Mouse (Mus musculus) heart, postnatal 0 days (tissue): ENCODE results near the gene Mrpl48. TPM values are rescaled to one million over a fixed set of nuclear protein-coding genes. Genes with fewer than 3 reads are reported as not detected.
"Not testable (repeated sequence)": the region's sequence is repeated elsewhere in the genome, so short reads cannot be mapped to it uniquely, and the experiment has no call there.

Experiments used
- ATAC-seq: fragments of 200-750 bp; cut with Nextera tagmentation; 2 replicates; pipeline ENCODE4 v1.8.0; 2017; ENCODE audit warnings: low read depth, moderate number of reproducible peaks, moderate library complexity; ENCODE audit not compliant: insufficient read depth
- DNase-seq: peaks from one replicate; pipeline ENCODE4 v3.0.0-alpha.2; 2016; ENCODE audit warnings: low spot score
- H3K27ac ChIP-seq: fragments of 300-500 bp; sonication (generic); 2 replicates; pipeline ENCODE4 v1.5.1; 2014; ENCODE audit warnings: low read depth, mild to moderate bottlenecking
- H3K27me3 ChIP-seq: fragments of 300-500 bp; sonication (generic); 2 replicates; pipeline ENCODE4 v1.6.1; 2014; ENCODE audit warnings: low read length, mixed read lengths; ENCODE audit not compliant: control insufficient read depth, insufficient read depth
- H3K36me3 ChIP-seq: fragments of 300-500 bp; sonication (generic); replicated peaks from 2 replicates; pipeline ENCODE4 v1.6.1; 2014; ENCODE audit warnings: low read length, mixed read lengths; ENCODE audit not compliant: control insufficient read depth, insufficient read depth
- H3K4me1 ChIP-seq: fragments of 300-500 bp; sonication (generic); 2 replicates; pipeline ENCODE4 v1.6.1; 2014; ENCODE audit warnings: antibody characterized with exemption; ENCODE audit not compliant: control insufficient read depth, insufficient read depth
- H3K4me2 ChIP-seq: fragments of 300-500 bp; sonication (generic); 2 replicates; pipeline ENCODE4 v1.6.1; 2014; ENCODE audit warnings: low read depth, mild to moderate bottlenecking, low read length, moderate library complexity
- H3K4me3 ChIP-seq: fragments of 300-500 bp; sonication (generic); 2 replicates; pipeline ENCODE4 v1.5.1; 2014; ENCODE audit warnings: low read depth, low read length
- H3K9ac ChIP-seq: fragments of 300-500 bp; sonication (generic); replicated peaks from 2 replicates; pipeline ENCODE4 v1.6.1; 2014; ENCODE audit warnings: low read depth, low read length, mixed read lengths
- H3K9me3 ChIP-seq: fragments of 300-500 bp; sonication (generic); replicated peaks from 2 replicates; pipeline ENCODE4 v1.6.1; 2016; ENCODE audit warnings: low read length; ENCODE audit not compliant: control insufficient read depth
- CTCF ChIP-seq: IDR thresholded peaks from 2 replicates; pipeline ENCODE4 v1.5.1; 2016; ENCODE audit warnings: antibody characterized with exemption, control low read depth, low read depth
- EP300 ChIP-seq: IDR thresholded peaks from 2 replicates; pipeline ENCODE4 v1.6.1; 2016; ENCODE audit warnings: antibody characterized with exemption, low read depth
- WGBS: fragments of 180-500 bp; shearing (Covaris S2); extraction: QIAGEN DNeasy Blood & Tissue Kit; methylation state at CpG from one replicate; pipeline ENCODE4 v1.1.7; 2014; 5-methylcytosine and 5-hydroxymethylcytosine counted together
- polyA plus RNA-seq: library from polyadenylated mRNA; unstranded; fragments of >200 nt; fragmentation: Nextera tagmentation; extraction: Ambion mirVana; gene quantifications from 2 replicates; pipeline ENCODE4 v1.2.1, GENCODE M21; 2015
- total RNA-seq: library from RNA; depleted of rRNA; stranded (reverse); fragments of >200 nt; gene quantifications from 2 replicates; pipeline ENCODE4 v1.2.3, GENCODE M21; 2014; ENCODE audit warnings: low replicate concordance

Mrpl48 gene
- total and polyA plus RNA-seq, 2 experiments from 2014 or later = 32.6 to 119 TPM

DNA sequence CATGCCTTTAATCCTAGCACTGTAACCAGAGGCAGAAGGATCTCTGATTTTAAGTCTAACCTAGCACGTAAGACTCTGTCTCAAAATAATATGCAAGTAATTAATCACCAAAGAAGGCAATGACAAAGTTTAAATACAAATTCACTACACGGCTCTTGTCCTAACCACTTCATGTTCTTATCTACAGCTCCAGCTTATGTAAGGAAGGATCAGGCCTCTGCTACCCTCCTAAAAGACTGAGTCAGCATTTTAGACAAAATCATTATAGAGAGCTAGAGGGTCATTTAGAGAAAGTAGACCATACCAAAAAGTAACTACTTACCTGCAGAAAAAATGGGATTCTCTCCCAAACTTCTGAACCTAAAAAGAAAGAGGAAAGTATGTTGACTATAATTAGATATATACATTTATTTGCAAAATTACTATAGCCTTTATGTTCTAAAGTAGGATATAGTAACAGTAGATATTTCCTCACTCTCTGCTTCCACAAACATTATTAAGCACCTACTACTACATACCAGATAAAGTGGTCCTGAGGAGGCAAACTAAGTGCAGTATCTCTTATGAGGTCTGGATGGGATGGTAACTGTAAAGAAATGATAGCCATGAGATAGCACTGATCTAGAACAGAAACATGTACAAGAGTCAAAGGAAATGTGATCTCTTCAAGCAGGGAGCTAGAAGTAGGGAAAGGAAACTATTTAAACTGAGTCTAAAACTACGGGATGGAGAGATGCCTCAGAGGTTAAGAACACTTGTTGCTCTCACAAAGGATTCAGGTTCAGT is 37.0 kb downstream of the Mrpl48 start:
- Histone ChIP-seq H3K27ac (no peak overlapping the region), H3K27me3 (no peaks in the 10 kb centered on the region), H3K9me3 (no peaks in the 10 kb centered on the region), H3K4me1 (no peaks in the 10 kb centered on the region), H3K9ac (no peak overlapping the region), H3K36me3 (peaks cover 24% of the 10 kb centered on the region), H3K4me2 (no peak overlapping the region), H3K4me3 (no peak overlapping the region)
- DNase-seq (no peak), ATAC-seq (no peak)
- WGBS = 64% methylated on average over 3 of the region's 3 CpGs
- TF ChIP-seq EP300 (no peak), CTCF (no peak)

GRCm38 (mm10) chr7:100569907-100570306 is 38.2 kb downstream of the Mrpl48 start:
- ATAC-seq = no peak
- Histone ChIP-seq H3K4me2 (no peak overlapping the region), H3K9me3 (no peaks in the 10 kb centered on the region), H3K4me3 (no peak overlapping the region), H3K36me3 (peaks cover 29% of the 10 kb centered on the region), H3K4me1 (no peaks in the 10 kb centered on the region), H3K27me3 (no peaks in the 10 kb centered on the region), H3K27ac (no peak overlapping the region), H3K9ac (no peak overlapping the region)
- DNase-seq = no peak
- TF ChIP-seq EP300 (no peak), CTCF (no peak)

GRCm38 (mm10) chr7:100567238-100567637 is 40.9 kb downstream of the Mrpl48 start:
- H3K36me3 ChIP-seq = peaks cover 41% of the 10 kb centered on the region
- not testable (repeated sequence) for DNase-seq, H3K4me3 ChIP-seq, H3K9ac ChIP-seq, ATAC-seq, H3K27me3 ChIP-seq, H3K4me2 ChIP-seq, H3K4me1 ChIP-seq, H3K27ac ChIP-seq, H3K9me3 ChIP-seq
- peak; percentile 7; the same call in 1 of the 2 replicates for TF ChIP-seq CTCF
- WGBS = 78% methylated on average over 5 of the region's 5 CpGs

DNA sequence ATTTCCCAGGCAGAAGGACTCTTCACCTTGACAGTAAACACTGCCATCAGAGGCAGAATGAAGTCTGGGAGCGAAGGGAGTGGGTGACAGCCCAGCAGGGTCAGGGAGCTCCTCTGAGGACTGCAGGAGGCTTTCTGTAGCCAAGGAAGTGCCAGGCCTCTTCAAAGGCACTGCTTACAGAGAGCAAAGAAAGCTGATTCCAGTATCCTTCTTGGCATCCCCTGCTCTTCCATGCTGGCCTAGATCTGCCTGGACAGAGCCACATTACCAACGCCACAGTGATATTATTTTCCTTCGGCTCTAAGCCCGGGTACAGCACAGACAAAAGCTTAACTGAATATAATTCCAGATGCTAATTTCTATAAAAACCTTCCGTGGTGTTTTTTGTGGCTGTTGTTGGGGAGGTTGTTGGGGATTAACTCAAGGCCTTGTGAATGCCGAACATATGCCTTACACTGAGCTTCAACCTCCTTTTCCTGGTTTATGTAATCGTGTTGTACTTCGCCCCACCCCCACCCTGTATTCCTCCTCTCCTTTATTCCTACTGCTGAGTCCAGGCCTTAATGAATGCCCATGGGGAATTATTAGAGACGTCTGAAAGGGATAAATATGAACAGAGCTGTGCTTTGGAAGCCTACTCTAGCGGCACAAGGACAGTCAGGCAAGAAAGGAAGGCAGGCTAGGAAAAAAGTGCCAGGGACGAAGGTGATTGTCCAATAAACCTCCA is 46.1 kb downstream of the Mrpl48 start:
- ATAC-seq = no peak
- 78% methylated on average over 11 of the region's 11 CpGs for WGBS
- H3K36me3 ChIP-seq = peaks cover 31% of the 10 kb centered on the region
- H3K9ac ChIP-seq = no peak overlapping the region
- no peaks in the 10 kb centered on the region for H3K4me1 ChIP-seq
- no peak overlapping the region for H3K27ac ChIP-seq
- H3K4me2 ChIP-seq = no peak overlapping the region
- H3K4me3 ChIP-seq = no peak overlapping the region
- TF ChIP-seq CTCF (no peak), EP300 (no peak)
- no peak for DNase-seq
- no peaks in the 10 kb centered on the region for H3K9me3 ChIP-seq
- no peaks in the 10 kb centered on the region for H3K27me3 ChIP-seq

GRCm38 (mm10) chr7:100559331-100559730 is 48.8 kb downstream of the Mrpl48 start:
- H3K9ac ChIP-seq = no peak overlapping the region
- TF ChIP-seq CTCF (no peak), EP300 (no peak)
- no peaks in the 10 kb centered on the region for H3K9me3 ChIP-seq
- DNase-seq = no peak
- H3K27me3 ChIP-seq = no peaks in the 10 kb centered on the region
- WGBS = 86% methylated on average over 4 of the region's 4 CpGs
- ATAC-seq = no peak
- H3K4me2 ChIP-seq = no peak overlapping the region
- H3K27ac ChIP-seq = no peak overlapping the region
- peaks cover 12% of the 10 kb centered on the region; the same call in 1 of the 2 replicates for H3K4me1 ChIP-seq
- H3K36me3 ChIP-seq = peaks cover 17% of the 10 kb centered on the region
- H3K4me3 ChIP-seq = no peak overlapping the region
